Mouse (Mus musculus) forebrain, postnatal 0 days (tissue): ENCODE results near the gene Gnaq. TPM values are rescaled to one million over a fixed set of nuclear protein-coding genes. Genes with fewer than 3 reads are reported as not detected.
A peak's percentile ranks its signal among the peaks of the same experiment; 100 is the strongest.

Experiments
- ATAC-seq: fragments of 200-750 bp; cut with Nextera tagmentation; 2 replicates; pipeline ENCODE4 v1.8.0; 2017; ENCODE audit warnings: mild to moderate bottlenecking, moderate library complexity
- DNase-seq: peaks from one replicate; pipeline ENCODE4 v3.0.0-alpha.2; 2015
- H3K27ac ChIP-seq: fragments of 300-500 bp; sonication (generic); 2 replicates; pipeline ENCODE4 v1.5.1; 2014; ENCODE audit warnings: low read depth, mild to moderate bottlenecking, antibody characterized with exemption, low read length, moderate library complexity, mixed read lengths
- H3K27me3 ChIP-seq: fragments of 300-500 bp; sonication (generic); 2 replicates; pipeline ENCODE4 v1.6.1; 2014; ENCODE audit warnings: mild to moderate bottlenecking, low read length, mixed read lengths; ENCODE audit not compliant: insufficient read depth
- H3K36me3 ChIP-seq: fragments of 300-500 bp; sonication (generic); 2 replicates; pipeline ENCODE4 v1.6.1; 2014; ENCODE audit warnings: mild to moderate bottlenecking, moderate library complexity; ENCODE audit not compliant: insufficient read depth
- H3K4me1 ChIP-seq: fragments of 300-500 bp; sonication (generic); 2 replicates; pipeline ENCODE4 v1.6.1; 2014; ENCODE audit warnings: antibody characterized with exemption; ENCODE audit not compliant: insufficient read depth
- H3K4me2 ChIP-seq: fragments of 300-500 bp; sonication (generic); 2 replicates; pipeline ENCODE4 v1.6.1; 2014; ENCODE audit warnings: low read depth, mild to moderate bottlenecking, moderate library complexity
- H3K4me3 ChIP-seq: fragments of 300-500 bp; sonication (generic); 2 replicates; pipeline ENCODE4 v1.5.1; 2014; ENCODE audit warnings: low read depth, low read length, mixed read lengths
- H3K9ac ChIP-seq: fragments of 300-500 bp; sonication (generic); 2 replicates; pipeline ENCODE4 v1.6.1; 2014; ENCODE audit warnings: mild to moderate bottlenecking
- H3K9me3 ChIP-seq: fragments of 300-500 bp; sonication (generic); 2 replicates; pipeline ENCODE4 v1.6.1; 2016; ENCODE audit warnings: low read length
- CTCF ChIP-seq: sonication (generic); IDR thresholded peaks from 2 replicates; pipeline ENCODE4 v1.5.1; 2016; ENCODE audit warnings: antibody characterized with exemption, control low read depth, low read depth
- WGBS: fragments of 180-500 bp; shearing (Covaris S2); extraction: QIAGEN DNeasy Blood & Tissue Kit; methylation state at CpG from one replicate; pipeline ENCODE4 v1.1.7; 2014; 5-methylcytosine and 5-hydroxymethylcytosine counted together
- polyA plus RNA-seq: library from polyadenylated mRNA; unstranded; fragments of >200 nt; fragmentation: Nextera tagmentation; extraction: Ambion mirVana; gene quantifications from 2 replicates; pipeline ENCODE4 v1.2.1, GENCODE M21; 2015
- total RNA-seq: library from RNA; depleted of rRNA; stranded (reverse); fragments of >200 nt; gene quantifications from 2 replicates; pipeline ENCODE4 v1.2.3, GENCODE M21; 2014

Gnaq gene
- total and polyA plus RNA-seq, 2 experiments from 2014 or later, result 94.2 to 143 TPM

DNA sequence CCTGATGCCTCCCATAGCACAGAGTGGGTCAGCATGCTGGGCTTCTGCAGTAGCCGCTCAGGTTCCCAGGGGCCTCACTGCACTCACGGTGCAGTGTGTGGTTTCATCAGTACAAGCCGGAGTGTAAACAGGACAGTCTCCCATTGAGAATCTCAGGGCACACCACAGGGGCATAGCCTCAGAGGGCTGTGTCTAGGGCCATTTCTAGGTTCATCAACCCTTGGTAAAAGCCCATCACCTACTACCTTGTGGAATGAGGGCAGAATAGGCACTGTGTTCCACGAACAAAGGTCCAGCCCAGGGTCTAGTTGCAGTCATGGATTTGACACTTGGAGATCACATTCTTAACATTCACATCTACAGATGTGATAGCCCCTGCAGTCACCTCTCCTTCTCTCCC lies 105.4 kb downstream of the Gnaq start:
- H3K9ac ChIP-seq, result no peak overlapping the region
- H3K9me3 ChIP-seq, result no peaks in the 10 kb centered on the region
- no peak overlapping the region for H3K4me2 ChIP-seq
- peaks cover 23% of the 10 kb centered on the region for H3K4me1 ChIP-seq
- H3K27me3 ChIP-seq, result no peaks in the 10 kb centered on the region
- no peak overlapping the region for H3K27ac ChIP-seq
- no peaks in the 10 kb centered on the region for H3K36me3 ChIP-seq
- ATAC-seq, result no peak
- H3K4me3 ChIP-seq, result no peak overlapping the region
- DNase-seq, result no peak
- WGBS, result 74% methylated on average over 4 of the region's 4 CpGs
- TF ChIP-seq CTCF, result no peak

DNA sequence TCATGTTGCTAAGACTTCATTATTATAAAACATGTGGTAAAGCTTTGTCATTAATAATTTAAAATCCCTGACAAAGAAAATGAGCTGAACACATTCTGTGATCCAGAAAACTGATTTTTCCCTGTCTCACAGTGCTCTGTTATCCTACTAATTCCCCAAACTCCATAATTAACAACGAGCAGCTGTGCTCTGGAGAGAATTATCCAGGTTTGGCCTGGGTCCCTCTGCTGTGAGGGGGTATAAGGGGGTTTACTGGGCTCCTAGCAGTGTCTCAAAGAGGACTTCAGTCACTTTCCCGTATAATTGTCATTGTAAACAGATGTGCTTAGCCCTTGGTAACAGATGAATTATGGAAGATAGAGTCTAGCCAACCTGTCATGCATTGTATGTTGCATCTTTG lies 105.9 kb downstream of the Gnaq start:
- ATAC-seq, result peak; percentile 27; the same call in 1 of the 2 replicates
- 16% methylated on average over 2 of the region's 2 CpGs for WGBS
- H3K27ac ChIP-seq, result no peak overlapping the region

DNA sequence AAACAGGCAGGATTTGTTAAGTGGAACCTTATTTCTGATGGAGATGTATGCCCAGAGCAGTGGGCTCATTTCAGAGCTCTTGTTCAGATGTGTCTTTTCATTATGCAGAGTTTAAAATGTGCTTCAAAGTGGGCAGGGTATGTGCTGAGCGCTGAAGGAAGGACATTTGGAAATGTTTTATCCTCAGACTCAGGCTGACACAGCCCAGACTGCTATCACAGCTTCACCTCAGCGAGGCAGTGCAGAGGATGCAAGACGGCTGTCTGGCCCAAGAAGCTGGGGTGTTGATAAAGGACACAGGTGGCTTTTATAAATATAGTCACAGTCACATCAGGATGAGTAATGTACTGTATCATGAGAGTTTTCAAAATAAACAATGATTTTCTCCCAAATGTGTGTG lies 110.1 kb downstream of the Gnaq start:
- Histone ChIP-seq H3K9ac (no peak overlapping the region), H3K27ac (no peak overlapping the region), H3K9me3 (no peaks in the 10 kb centered on the region), H3K4me2 (no peak overlapping the region), H3K4me1 (peaks cover 20% of the 10 kb centered on the region), H3K4me3 (no peak overlapping the region), H3K36me3 (no peaks in the 10 kb centered on the region), H3K27me3 (no peaks in the 10 kb centered on the region)
- TF ChIP-seq CTCF, result no peak
- WGBS, result 56% methylated on average over 3 of the region's 3 CpGs
- ATAC-seq (no peak; the same call in 1 of the 2 replicates), DNase-seq (no peak)

More for the DNA sequence above, 105.9 kb downstream of the Gnaq start:
- no peaks in the 10 kb centered on the region for H3K36me3 ChIP-seq
- H3K9me3 ChIP-seq, result no peaks in the 10 kb centered on the region
- peaks cover 23% of the 10 kb centered on the region for H3K4me1 ChIP-seq
- no peaks in the 10 kb centered on the region for H3K27me3 ChIP-seq
- H3K9ac ChIP-seq, result no peak overlapping the region
- no peak overlapping the region for H3K4me3 ChIP-seq
- no peak overlapping the region for H3K4me2 ChIP-seq
- no peak for TF ChIP-seq CTCF
- DNase-seq, result no peak

DNA sequence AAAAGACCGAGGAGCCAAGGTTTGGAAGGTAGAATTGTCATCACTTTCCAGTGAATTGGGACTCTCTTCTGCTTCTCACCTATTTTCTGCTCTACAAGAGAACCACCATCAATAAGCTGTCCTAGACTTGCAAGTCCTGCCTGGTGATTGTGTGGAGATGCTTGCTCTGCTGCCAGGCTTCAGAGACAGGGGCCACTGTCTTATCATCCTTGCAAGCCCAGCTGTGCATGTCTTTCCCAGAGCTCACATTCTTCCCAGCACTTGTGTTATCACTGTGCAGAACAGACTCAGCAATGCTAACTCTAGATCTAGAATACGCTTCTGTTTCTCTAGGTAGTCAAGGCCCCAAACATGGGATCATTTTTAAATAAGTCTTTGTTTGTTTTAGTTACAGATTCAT lies 116.4 kb downstream of the Gnaq start:
- H3K36me3 ChIP-seq, result no peaks in the 10 kb centered on the region
- no peak overlapping the region for H3K4me3 ChIP-seq
- no peak for ATAC-seq
- no peaks in the 10 kb centered on the region for H3K4me1 ChIP-seq
- 89% methylated on average over 2 of the region's 2 CpGs for WGBS
- DNase-seq, result no peak
- no peak for TF ChIP-seq CTCF
- H3K27me3 ChIP-seq, result no peaks in the 10 kb centered on the region
- no peaks in the 10 kb centered on the region for H3K9me3 ChIP-seq
- H3K27ac ChIP-seq, result no peak overlapping the region
- no peak overlapping the region for H3K9ac ChIP-seq
- no peak overlapping the region for H3K4me2 ChIP-seq

DNA sequence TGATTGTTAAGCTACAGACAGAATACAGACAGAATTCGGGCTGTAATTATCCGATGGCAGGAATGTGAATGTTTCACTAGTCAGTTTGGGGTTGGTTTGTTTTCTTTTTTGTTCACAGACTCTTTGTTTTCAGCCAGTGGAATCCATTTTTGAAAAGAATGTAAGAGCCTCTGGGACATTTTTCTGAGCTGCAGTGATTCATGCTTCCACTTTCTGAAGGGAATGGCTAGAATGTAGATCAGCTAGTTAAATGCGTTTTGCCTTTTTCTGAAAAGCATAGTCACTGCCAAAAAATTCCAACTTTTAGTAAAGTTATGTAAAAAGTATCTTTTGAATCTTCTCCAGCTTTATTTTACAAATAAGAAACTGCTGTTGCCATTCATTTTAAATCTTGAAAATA lies 118.3 kb downstream of the Gnaq start:
- H3K27me3 ChIP-seq, result no peaks in the 10 kb centered on the region
- ATAC-seq (no peak), DNase-seq (no peak)
- TF ChIP-seq CTCF, result no peak
- H3K9ac ChIP-seq, result no peak overlapping the region
- H3K4me2 ChIP-seq, result no peak overlapping the region
- no peaks in the 10 kb centered on the region for H3K4me1 ChIP-seq
- WGBS, result 4% methylated on average over 3 of the region's 3 CpGs
- H3K36me3 ChIP-seq, result no peaks in the 10 kb centered on the region
- H3K9me3 ChIP-seq, result no peaks in the 10 kb centered on the region
- H3K27ac ChIP-seq, result no peak overlapping the region
- no peak overlapping the region for H3K4me3 ChIP-seq

- Histone ChIP-seq H3K27me3 (no peaks in the 10 kb centered on the region), H3K36me3 (no peaks in the 10 kb centered on the region), H3K4me1 (no peaks in the 10 kb centered on the region), H3K4me2 (no peak overlapping the region), H3K4me3 (no peak overlapping the region), H3K9ac (no peak overlapping the region), H3K9me3 (no peaks in the 10 kb centered on the region), H3K27ac (no peak overlapping the region)
- DNase-seq (no peak), ATAC-seq (peak; percentile 20; the same call in 1 of the 2 replicates)
- WGBS, result 57% methylated on average over 5 of the region's 5 CpGs
- TF ChIP-seq CTCF, result no peak
Observed at GRCm38 (mm10) chr19:16251819-16252218, 119.2 kb downstream of the Gnaq start.

DNA sequence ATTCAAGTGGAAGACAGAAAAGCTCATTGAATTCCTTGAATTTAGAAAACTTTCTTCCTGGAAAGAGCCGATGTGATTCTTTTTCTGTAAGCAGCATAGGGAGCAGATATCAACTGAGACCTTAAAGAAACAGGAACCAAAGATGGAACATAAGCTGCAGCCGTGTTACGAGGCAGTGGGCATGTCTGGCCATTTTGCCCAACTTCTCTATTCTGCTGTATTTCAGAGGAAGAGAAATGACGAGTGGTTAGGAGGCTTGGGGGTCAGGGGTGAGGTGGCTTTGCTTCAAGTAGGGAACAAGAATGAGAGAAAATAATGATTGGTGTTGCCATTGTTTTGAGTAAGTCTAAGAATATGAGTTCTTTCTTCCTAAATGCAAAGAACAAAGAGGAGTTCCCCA lies 120.1 kb downstream of the Gnaq start:
- ATAC-seq (no peak), DNase-seq (no peak)
- H3K9me3 ChIP-seq, result no peaks in the 10 kb centered on the region
- H3K27ac ChIP-seq, result no peak overlapping the region
- H3K9ac ChIP-seq, result no peak overlapping the region
- WGBS, result 66% methylated on average over 4 of the region's 4 CpGs
- TF ChIP-seq CTCF, result no peak
- no peak overlapping the region for H3K4me2 ChIP-seq
- no peak overlapping the region for H3K4me3 ChIP-seq
- H3K36me3 ChIP-seq, result no peaks in the 10 kb centered on the region
- H3K4me1 ChIP-seq, result no peaks in the 10 kb centered on the region
- H3K27me3 ChIP-seq, result no peaks in the 10 kb centered on the region

GRCm38 (mm10) chr19:16254881-16255280 lies 122.2 kb downstream of the Gnaq start:
- no peaks in the 10 kb centered on the region for H3K9me3 ChIP-seq
- WGBS, result 69% methylated on average over 1 of the region's 1 CpGs
- H3K9ac ChIP-seq, result no peak overlapping the region
- DNase-seq, result no peak
- H3K36me3 ChIP-seq, result no peaks in the 10 kb centered on the region
- no peak overlapping the region for H3K4me3 ChIP-seq
- no peaks in the 10 kb centered on the region for H3K27me3 ChIP-seq
- no peak for TF ChIP-seq CTCF
- H3K4me2 ChIP-seq, result no peak overlapping the region
- no peaks in the 10 kb centered on the region for H3K4me1 ChIP-seq
- ATAC-seq, result peak; percentile 58; the same call in 1 of the 2 replicates
- H3K27ac ChIP-seq, result no peak overlapping the region
